Mouse (Mus musculus) G1E (cell line): ENCODE data around the gene Nr2e1. TPM values are rescaled to one million over a fixed set of nuclear protein-coding genes. Genes with fewer than 3 reads are reported as not detected.

ENCODE experiments used
- ATAC-seq: 2 replicates; pipeline ENCODE4 v1.8.0; 2016; ENCODE audit warnings: mild to moderate bottlenecking; ENCODE audit not compliant: insufficient number of reproducible peaks, poor library complexity, low FRiP score, severe bottlenecking; ENCODE audit errors: extremely low read depth
- DNase-seq: peaks from one replicate; pipeline ENCODE4 v3.0.0; 2012; ENCODE audit warnings: low spot score
- H3K27me3 ChIP-seq: 2 replicates; pipeline ENCODE4 v1.6.1; 2012; ENCODE audit warnings: mild to moderate bottlenecking, low read length, inconsistent platforms; ENCODE audit not compliant: insufficient read depth
- H3K36me3 ChIP-seq: replicated peaks from 2 replicates; pipeline ENCODE3; 2012; ENCODE audit warnings: mild to moderate bottlenecking, inconsistent platforms
- H3K4me1 ChIP-seq: 2 replicates; pipeline ENCODE4 v1.6.1; 2012; ENCODE audit warnings: low read depth, low read length, inconsistent platforms, mixed read lengths; ENCODE audit not compliant: insufficient read depth
- H3K4me3 ChIP-seq: 2 replicates; pipeline ENCODE4 v1.5.1; 2012; ENCODE audit warnings: low read depth, mild to moderate bottlenecking, inconsistent platforms, low read length, moderate library complexity, mixed read lengths
- H3K9me3 ChIP-seq: replicated peaks from 2 replicates; pipeline ENCODE4 v1.6.1; 2012; ENCODE audit warnings: inconsistent platforms
- CTCF ChIP-seq: IDR thresholded peaks from 2 replicates; pipeline ENCODE4 v1.5.1; 2012; ENCODE audit warnings: low read depth, low read length, inconsistent platforms, mixed read lengths
- GATA1 ChIP-seq: IDR thresholded peaks from 2 replicates; pipeline ENCODE4 v1.6.1; 2012; ENCODE audit warnings: borderline replicate concordance, low read length, inconsistent platforms, mixed read lengths
- GATA2 ChIP-seq: IDR thresholded peaks from 2 replicates; pipeline ENCODE4 v1.6.1; 2012; ENCODE audit warnings: low read depth, low read length, inconsistent platforms, borderline replicate concordance
- POLR2AphosphoS5 ChIP-seq: IDR thresholded peaks from 2 replicates; pipeline ENCODE4 v1.6.1; 2012; ENCODE audit warnings: low read depth, low read length, inconsistent platforms; ENCODE audit not compliant: insufficient replicate concordance
- TAL1 ChIP-seq: conservative IDR thresholded peaks from 2 replicates; pipeline ENCODE4 v1.6.1; 2012; ENCODE audit warnings: low read depth, low read length, inconsistent platforms, mixed read lengths
- polyA plus RNA-seq: library from polyadenylated mRNA; stranded (reverse); fragments of >175 nt; gene quantifications from 2 replicates; pipeline ENCODE4 v1.2.3, GENCODE M21; 2012
- total RNA-seq, 2 experiments: library from RNA; stranded (forward) in 1 of 2; stranded (reverse) in 1 of 2; fragments of 200-1000 nt in 1 of 2; fragments of >200 nt in 1 of 2; fragmentation: Nextera tagmentation in 1 of 2; gene quantifications; 2 replicates each; pipeline ENCODE4 v1.2.3; 2014 to 2017

The Nr2e1 gene
- total and polyA plus RNA-seq, 3 experiments = not detected

GRCm38 (mm10) chr10:42578698-42579474 is 4.5 kb downstream of the Nr2e1 start:
- H3K4me1 ChIP-seq = no peaks in the 10 kb centered on the region; the same call in 1 of the 2 replicates
- H3K9me3 ChIP-seq = peaks cover 15% of the 10 kb centered on the region
- ATAC-seq (no peak), DNase-seq (no peak)
- H3K27me3 ChIP-seq = peaks cover 81% of the 10 kb centered on the region
- no peak for TF ChIP-seq GATA1
- no peak for TF ChIP-seq GATA2
- no peak for TF ChIP-seq CTCF
- no peak for TF ChIP-seq TAL1
- H3K36me3 ChIP-seq = no peaks in the 10 kb centered on the region
- H3K4me3 ChIP-seq = no peak overlapping the region

- ATAC-seq = no peak
These were observed 5.2 kb downstream of the Nr2e1 start for GRCm38 (mm10) chr10:42578281-42578675.

GRCm38 (mm10) chr10:42577525-42578280 is 5.7 kb downstream of the Nr2e1 start:
- H3K9me3 ChIP-seq = peaks cover 5% of the 10 kb centered on the region
- TF ChIP-seq POLR2AphosphoS5 (no peak), TAL1 (no peak), CTCF (no peak), GATA2 (no peak), GATA1 (no peak)
- peaks cover 76% of the 10 kb centered on the region for H3K27me3 ChIP-seq
- no peak for ATAC-seq
- H3K36me3 ChIP-seq = no peaks in the 10 kb centered on the region
- H3K4me1 ChIP-seq = no peaks in the 10 kb centered on the region; the same call in none of the 2 replicates
- DNase-seq = no peak
- no peak overlapping the region for H3K4me3 ChIP-seq

More at GRCm38 (mm10) chr10:42578281-42578675, 5.2 kb downstream of the Nr2e1 start:
- Histone ChIP-seq H3K36me3 (no peaks in the 10 kb centered on the region), H3K4me1 (no peaks in the 10 kb centered on the region; the same call in 1 of the 2 replicates), H3K9me3 (peaks cover 11% of the 10 kb centered on the region), H3K27me3 (peaks cover 78% of the 10 kb centered on the region), H3K4me3 (no peak overlapping the region)
- no peak for DNase-seq
- TF ChIP-seq POLR2AphosphoS5 (no peak), CTCF (no peak), GATA2 (no peak), TAL1 (no peak), GATA1 (no peak)

- peaks cover 65% of the 10 kb centered on the region for H3K27me3 ChIP-seq
- no peaks in the 10 kb centered on the region; the same call in 1 of the 2 replicates for H3K4me1 ChIP-seq
- no peak for DNase-seq
- H3K9me3 ChIP-seq = no peaks in the 10 kb centered on the region
- no peak for ATAC-seq
- no peaks in the 10 kb centered on the region for H3K36me3 ChIP-seq
- H3K4me3 ChIP-seq = no peak overlapping the region
- no peak for TF ChIP-seq GATA1
These were observed 8.8 kb downstream of the Nr2e1 start for GRCm38 (mm10) chr10:42574639-42575038.

- Histone ChIP-seq H3K4me1 (no peaks in the 10 kb centered on the region; the same call in 1 of the 2 replicates), H3K27me3 (peaks cover 52% of the 10 kb centered on the region), H3K9me3 (no peaks in the 10 kb centered on the region), H3K4me3 (no peak overlapping the region), H3K36me3 (no peaks in the 10 kb centered on the region)
- ATAC-seq (no peak), DNase-seq (no peak)
- TF ChIP-seq GATA1 (no peak), GATA2 (no peak), CTCF (no peak), POLR2AphosphoS5 (no peak), TAL1 (no peak)
These were observed 10.5 kb downstream of the Nr2e1 start for GRCm38 (mm10) chr10:42572971-42573370.

GRCm38 (mm10) chr10:42572567-42572966 is 10.9 kb downstream of the Nr2e1 start:
- ATAC-seq (no peak), DNase-seq (no peak)
- Histone ChIP-seq H3K27me3 (peaks cover 50% of the 10 kb centered on the region), H3K36me3 (no peaks in the 10 kb centered on the region), H3K9me3 (no peaks in the 10 kb centered on the region), H3K4me1 (no peaks in the 10 kb centered on the region; the same call in 1 of the 2 replicates), H3K4me3 (no peak overlapping the region)
- TF ChIP-seq GATA2 (no peak), CTCF (no peak), TAL1 (no peak), GATA1 (no peak), POLR2AphosphoS5 (no peak)
